Mouse (Mus musculus): ENCODE measurements around the gene Fbxo40. TPM values are rescaled to one million over a fixed set of nuclear protein-coding genes. Genes with fewer than 3 reads are reported as not detected.

The Fbxo40 gene
- polyA plus RNA-seq, 2 experiments = 0.26 to 0.44 TPM

GRCm38 (mm10) chr16:37011922-37012289, 21.6 kb upstream of the Fbxo40 start:
- Histone ChIP-seq H3K36me3 (ENCODE audit: control insufficient read depth, insufficient read depth, low read length) (no peaks in the 10 kb centered on the region), H3K4me2 (replicated peaks; ENCODE audit: low read depth, low read length, severe bottlenecking) (peak overlapping the region; percentile 81), H3K9ac (ENCODE audit: low read depth, low read length, severe bottlenecking) (peak overlapping the region; percentile 75), H3K4me1 (ENCODE audit: control insufficient read depth, insufficient read depth, low read length) (peaks cover 8% of the 10 kb centered on the region), H3K9me3 (ENCODE audit: control insufficient read depth, low read length) (no peaks in the 10 kb centered on the region), H3K27ac (replicated peaks; ENCODE audit: low read depth, low read length) (no peak overlapping the region), H3K27me3 (ENCODE audit: control insufficient read depth, insufficient read depth, low read length) (no peaks in the 10 kb centered on the region), H3K4me3 (replicated peaks; ENCODE audit: low read length) (peak overlapping the region; percentile 80)
- ATAC-seq (ENCODE audit: low FRiP score, low read depth) (0 out of 2 replicates have a peak, but pooled peaks have one; percentile 9), DNase-seq (ENCODE audit: low spot score) (no peak)
- WGBS = under 1% methylated on average over 24 of the region's 26 CpGs
- TF ChIP-seq POLR2A (IDR thresholded peaks at IDR 0.05; ENCODE audit: borderline replicate concordance, extremely low read depth, insufficient read depth, insufficient read length) = no peak

GRCm38 (mm10) chr16:37011061-37011921, 21.0 kb upstream of the Fbxo40 start, which contains the start of gene Polq:
Gene Polq (plus strand): TSS chr16:37011786.
- TF ChIP-seq POLR2A (IDR thresholded peaks at IDR 0.05; ENCODE audit: borderline replicate concordance, extremely low read depth, insufficient read depth, insufficient read length) = peak; percentile 64; the same call in 1 of the 2 replicates
- DNase-seq (ENCODE audit: low spot score) = peak; percentile 95
- no peaks in the 10 kb centered on the region for H3K36me3 ChIP-seq (ENCODE audit: control insufficient read depth, insufficient read depth, low read length)
- H3K4me3 ChIP-seq (replicated peaks; ENCODE audit: low read length) = peak within 1 kb of the TSS; percentile 80
- peaks cover 8% of the 10 kb centered on the region for H3K4me1 ChIP-seq (ENCODE audit: control insufficient read depth, insufficient read depth, low read length)
- peak; percentile 97 for ATAC-seq (ENCODE audit: low FRiP score, low read depth)
- H3K9ac ChIP-seq (ENCODE audit: low read depth, low read length, severe bottlenecking) = peak within 1 kb of the TSS; percentile 75
- H3K27ac ChIP-seq (replicated peaks; ENCODE audit: low read depth, low read length) = no peak within 1 kb of the TSS
- no peaks in the 10 kb centered on the region for H3K27me3 ChIP-seq (ENCODE audit: control insufficient read depth, insufficient read depth, low read length)
- H3K9me3 ChIP-seq (ENCODE audit: control insufficient read depth, low read length) = no peaks in the 10 kb centered on the region
- WGBS = 5% methylated on average over 30 of the region's 30 CpGs
- H3K4me2 ChIP-seq (replicated peaks; ENCODE audit: low read depth, low read length, severe bottlenecking) = peak within 1 kb of the TSS; percentile 81

GRCm38 (mm10) chr16:37010370-37010769, 20.1 kb upstream of the Fbxo40 start:
- H3K4me1 ChIP-seq (ENCODE audit: control insufficient read depth, insufficient read depth, low read length) = peaks cover 8% of the 10 kb centered on the region
- H3K9ac ChIP-seq (ENCODE audit: low read depth, low read length, severe bottlenecking) = no peak overlapping the region
- no peaks in the 10 kb centered on the region for H3K36me3 ChIP-seq (ENCODE audit: control insufficient read depth, insufficient read depth, low read length)
- no peak for ATAC-seq (ENCODE audit: low FRiP score, low read depth)
- H3K4me3 ChIP-seq (replicated peaks; ENCODE audit: low read length) = no peak overlapping the region
- no peaks in the 10 kb centered on the region for H3K9me3 ChIP-seq (ENCODE audit: control insufficient read depth, low read length)
- peak; percentile 86 for DNase-seq (ENCODE audit: low spot score)
- 67% methylated on average over 4 of the region's 4 CpGs for WGBS
- no peak overlapping the region for H3K4me2 ChIP-seq (replicated peaks; ENCODE audit: low read depth, low read length, severe bottlenecking)
- H3K27me3 ChIP-seq (ENCODE audit: control insufficient read depth, insufficient read depth, low read length) = no peaks in the 10 kb centered on the region
- TF ChIP-seq POLR2A (IDR thresholded peaks at IDR 0.05; ENCODE audit: borderline replicate concordance, extremely low read depth, insufficient read depth, insufficient read length) = no peak
- no peak overlapping the region for H3K27ac ChIP-seq (replicated peaks; ENCODE audit: low read depth, low read length)

- DNase-seq (ENCODE audit: low spot score) (no peak), ATAC-seq (ENCODE audit: low FRiP score, low read depth) (no peak)
- H3K4me1 ChIP-seq (ENCODE audit: control insufficient read depth, insufficient read depth, low read length) = peaks cover 8% of the 10 kb centered on the region
- no peaks in the 10 kb centered on the region for H3K27me3 ChIP-seq (ENCODE audit: control insufficient read depth, insufficient read depth, low read length)
- H3K27ac ChIP-seq (replicated peaks; ENCODE audit: low read depth, low read length) = no peak overlapping the region
- H3K9ac ChIP-seq (ENCODE audit: low read depth, low read length, severe bottlenecking) = no peak overlapping the region
- no peak overlapping the region for H3K4me3 ChIP-seq (replicated peaks; ENCODE audit: low read length)
- H3K9me3 ChIP-seq (ENCODE audit: control insufficient read depth, low read length) = no peaks in the 10 kb centered on the region
- H3K4me2 ChIP-seq (replicated peaks; ENCODE audit: low read depth, low read length, severe bottlenecking) = no peak overlapping the region
- 64% methylated on average over 6 of the region's 6 CpGs for WGBS
- no peak for TF ChIP-seq POLR2A (IDR thresholded peaks at IDR 0.05; ENCODE audit: borderline replicate concordance, extremely low read depth, insufficient read depth, insufficient read length)
- no peaks in the 10 kb centered on the region for H3K36me3 ChIP-seq (ENCODE audit: control insufficient read depth, insufficient read depth, low read length)
These were observed 19.0 kb upstream of the Fbxo40 start for GRCm38 (mm10) chr16:37009262-37009661.

- DNase-seq (ENCODE audit: low spot score) (no peak), ATAC-seq (ENCODE audit: low FRiP score, low read depth) (no peak)
- Histone ChIP-seq H3K4me3 (replicated peaks; ENCODE audit: low read length) (no peak overlapping the region), H3K4me1 (ENCODE audit: control insufficient read depth, insufficient read depth, low read length) (no peaks in the 10 kb centered on the region), H3K9me3 (ENCODE audit: control insufficient read depth, low read length) (no peaks in the 10 kb centered on the region), H3K4me2 (replicated peaks; ENCODE audit: low read depth, low read length, severe bottlenecking) (no peak overlapping the region), H3K27me3 (ENCODE audit: control insufficient read depth, insufficient read depth, low read length) (no peaks in the 10 kb centered on the region), H3K9ac (ENCODE audit: low read depth, low read length, severe bottlenecking) (no peak overlapping the region), H3K27ac (replicated peaks; ENCODE audit: low read depth, low read length) (no peak overlapping the region), H3K36me3 (ENCODE audit: control insufficient read depth, insufficient read depth, low read length) (no peaks in the 10 kb centered on the region)
- 73% methylated on average over 9 of the region's 9 CpGs for WGBS
- no peak for TF ChIP-seq POLR2A (IDR thresholded peaks at IDR 0.05; ENCODE audit: borderline replicate concordance, extremely low read depth, insufficient read depth, insufficient read length)
These were observed 9.2 kb upstream of the Fbxo40 start for GRCm38 (mm10) chr16:36999366-36999972.
